In the genomic region with DNA sequence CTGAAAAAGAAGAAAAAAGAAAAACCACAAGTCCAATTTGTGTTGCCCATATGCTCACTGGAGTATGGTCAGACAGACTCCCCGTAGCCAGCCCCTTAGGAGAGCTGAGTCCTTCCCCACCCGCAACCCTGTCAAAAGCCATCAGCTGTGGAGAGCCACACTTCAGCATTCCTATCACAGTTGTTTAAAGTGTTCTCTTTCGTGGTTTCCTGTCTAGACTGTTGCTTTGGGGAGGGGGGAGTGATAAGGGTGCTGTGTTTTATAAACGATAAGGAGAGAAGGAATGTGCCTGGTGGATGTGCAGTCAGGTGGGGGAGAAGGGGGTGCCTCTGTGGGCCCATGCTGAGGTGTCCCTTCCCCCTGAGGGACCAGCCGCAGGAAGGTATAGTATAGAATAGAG, we compare ENCODE assay signal across 25 mouse cellular contexts. TPM values are rescaled to one million over a fixed set of nuclear protein-coding genes. Genes with fewer than 3 reads are reported as not detected.
DNase-seq lines count a peak whose midpoint lies in the region; ATAC-seq and TF ChIP-seq lines count a peak whose summit lies in the region.
"Had no signal": no experiment of that assay in that cellular context is flagged by ENCODE, and none has a peak within 500 bp of the region (broad histone marks: within the 10 kb centered on the region; RNA-seq: fewer than 3 reads in every experiment).

No protein-coding gene starts in this region.

- no peak for TF ChIP-seq CTCF in lung, embryonic 14.5 days (IDR thresholded peaks at IDR 0.05; ENCODE audit: low read depth)

- H3K27me3 ChIP-seq in heart, embryonic 13.5 days (replicated peaks), result peaks cover 17% of the 10 kb centered on the region
- H3K27me3 ChIP-seq in lung, embryonic 14.5 days (ENCODE audit: insufficient read depth, low read length), result no peaks in the 10 kb centered on the region
- H3K27me3 ChIP-seq: embryonic facial prominence, embryonic 13.5 days had no signal

- no peak overlapping the region for H3K4me3 ChIP-seq in heart, embryonic 13.5 days
- no peak overlapping the region for H3K4me3 ChIP-seq in lung, embryonic 14.5 days (ENCODE audit: low read depth, low read length)
- H3K4me3 ChIP-seq: embryonic facial prominence, embryonic 13.5 days; forebrain, embryonic 12.5 days; heart, embryonic 15.5 days; hindbrain, embryonic 12.5 days had no signal

- no peak overlapping the region for H3K27ac ChIP-seq in heart, embryonic 13.5 days (replicated peaks)
- no peak overlapping the region for H3K27ac ChIP-seq in lung, embryonic 14.5 days (ENCODE audit: low read depth)
- H3K27ac ChIP-seq: embryonic facial prominence, embryonic 13.5 days; forebrain, embryonic 12.5 days; heart, embryonic 15.5 days; hindbrain, embryonic 12.5 days had no signal

- peak; percentile 37; the same call in 1 of the 2 replicates for ATAC-seq in heart, embryonic 13.5 days (ENCODE audit: extremely low read depth, insufficient number of reproducible peaks, low FRiP score, low TSS enrichment)
- ATAC-seq in lung, embryonic 14.5 days (ENCODE audit: insufficient read depth), result peak; percentile 56
- peak; percentile 76 for ATAC-seq in common myeloid progenitor, adult 5-6 weeks (replicated peaks; ENCODE audit: low read depth, poor library complexity, severe bottlenecking)
- ATAC-seq: forebrain, embryonic 16.5 days; hindbrain, embryonic 16.5 days; inflammation-experienced regulatory T-cells, adult 6 months; intestine, postnatal 0 days had no signal

- no peaks in the 10 kb centered on the region for H3K36me3 ChIP-seq in heart, embryonic 13.5 days
- no peaks in the 10 kb centered on the region for H3K36me3 ChIP-seq in lung, embryonic 14.5 days (ENCODE audit: insufficient read depth)
- H3K36me3 ChIP-seq: embryonic facial prominence, embryonic 13.5 days; forebrain, embryonic 12.5 days; heart, embryonic 15.5 days; hindbrain, embryonic 12.5 days had no signal

- no peak overlapping the region for H3K4me2 ChIP-seq in heart, embryonic 13.5 days
- H3K4me2 ChIP-seq in lung, embryonic 14.5 days, result no peak overlapping the region
- H3K4me2 ChIP-seq: embryonic facial prominence, embryonic 13.5 days; forebrain, embryonic 12.5 days; heart, embryonic 15.5 days; hindbrain, embryonic 12.5 days had no signal

- 0 out of 2 replicates have a peak, but pooled peaks cover 8% of the 10 kb centered on the region for H3K9me3 ChIP-seq in heart, embryonic 13.5 days
- no peaks in the 10 kb centered on the region for H3K9me3 ChIP-seq in lung, embryonic 14.5 days (ENCODE audit: low read depth, low read length)
- H3K9me3 ChIP-seq: forebrain, embryonic 12.5 days; heart, embryonic 15.5 days; hindbrain, embryonic 12.5 days had no signal

- H3K4me1 ChIP-seq in heart, embryonic 13.5 days, result peaks cover 15% of the 10 kb centered on the region
- H3K4me1 ChIP-seq in lung, embryonic 14.5 days (ENCODE audit: insufficient read depth), result no peaks in the 10 kb centered on the region

- DNase-seq in heart, adult 8-10 months (ENCODE audit: low spot score), result no peak
- DNase-seq in lung, embryonic 14.5 days, result peak; percentile 28
- no peak for DNase-seq in lung, postnatal 36 days
- peak; percentile 9 for DNase-seq in 416B (ENCODE audit: low read depth)
- DNase-seq in cerebellum, adult 18-20 months, result no peak
- DNase-seq: adrenal gland, adult 8-10 months; adrenal gland, postnatal 36 days; cerebellum, adult 11 months; cerebellum, adult 9-10 months; cerebellum, postnatal 25 days; gastrocnemius, postnatal 14 days; heart, postnatal 36 days had no signal

- no peak overlapping the region for H3K9ac ChIP-seq in heart, embryonic 13.5 days
- H3K9ac ChIP-seq in lung, embryonic 14.5 days, result no peak overlapping the region
- H3K9ac ChIP-seq: embryonic facial prominence, embryonic 13.5 days; forebrain, embryonic 12.5 days; heart, embryonic 15.5 days; hindbrain, embryonic 12.5 days had no signal

- 7% methylated on average over 5 of the region's 5 CpGs for WGBS in heart, embryonic 13.5 days
- WGBS in lung, embryonic 14.5 days, result 4% methylated on average over 5 of the region's 5 CpGs

RNA-seq across cellular contexts. Expression of gene Lyzl4, which starts 28.7 kb away (rescaled TPM):
- polyA plus RNA-seq in heart, embryonic 13.5 days (2015; fragmentation: Nextera tagmentation; extraction: Ambion mirVana), result not detected in 2 replicates
- not detected for total RNA-seq in heart, adult 8-10 months (2022)
- polyA plus RNA-seq in lung, embryonic 14.5 days (2014; fragmentation: Nextera tagmentation; extraction: Ambion mirVana), result not detected in 2 replicates
- not detected in 2 replicates for total RNA-seq in common myeloid progenitor, adult 5-6 weeks (2017)
- total RNA-seq: adrenal gland, postnatal 36 days; CH12.LX; gastrocnemius, adult 18-20 months; heart, postnatal 36 days had no signal
- polyA plus RNA-seq: brain, embryonic 14.5 days; forebrain, embryonic 12.5 days; forebrain, embryonic 16.5 days; hindbrain, embryonic 12.5 days; inflammation-experienced regulatory T-cells, adult 6 months had no signal

RNA-seq across cellular contexts. Expression of gene Vipr1, which starts 29.3 kb away (rescaled TPM):
- 0.10 and 0.33 TPM in 2 replicates for polyA plus RNA-seq in heart, embryonic 13.5 days (2015; fragmentation: Nextera tagmentation; extraction: Ambion mirVana)
- total RNA-seq in heart, adult 8-10 months (2022), result 1 to 10 TPM; 1.9 to 3.6 (median 2.1) TPM
- polyA plus RNA-seq in lung, embryonic 14.5 days (2014; fragmentation: Nextera tagmentation; extraction: Ambion mirVana), result 0.47 and 0.54 TPM in 2 replicates
- 0.14 TPM in 1 of 2 replicates, not detected in the other for total RNA-seq in common myeloid progenitor, adult 5-6 weeks (2017)

Comparison
In these comparisons a context has a peak if more than half of its experiments do, and no peak if none do; other contexts are left out.
1. DNase-seq: peak in lung, embryonic 14.5 days (single experiment) and 416B (single experiment); none in heart, adult 8-10 months (single experiment), lung, postnatal 36 days (single experiment) and cerebellum, adult 18-20 months (0 of 2).
2. Peak in every context shown above with its lines, with median percentiles within 50 percentile points of each other: ATAC-seq.